Mouse (Mus musculus) cerebellum, postnatal 25 days (tissue): Measurements from ENCODE around the gene Gm11562.
"Not testable (repeated sequence)": the region's sequence is repeated elsewhere in the genome, so short reads cannot be mapped to it uniquely, and the experiment has no call there.

Experiments
- DNase-seq, 2 experiments: peaks; one replicate each; pipeline ENCODE4 v3.0.0; 2021; ENCODE audit warnings: mixed read lengths in 2 of 2

The Gm11562 gene

DNA sequence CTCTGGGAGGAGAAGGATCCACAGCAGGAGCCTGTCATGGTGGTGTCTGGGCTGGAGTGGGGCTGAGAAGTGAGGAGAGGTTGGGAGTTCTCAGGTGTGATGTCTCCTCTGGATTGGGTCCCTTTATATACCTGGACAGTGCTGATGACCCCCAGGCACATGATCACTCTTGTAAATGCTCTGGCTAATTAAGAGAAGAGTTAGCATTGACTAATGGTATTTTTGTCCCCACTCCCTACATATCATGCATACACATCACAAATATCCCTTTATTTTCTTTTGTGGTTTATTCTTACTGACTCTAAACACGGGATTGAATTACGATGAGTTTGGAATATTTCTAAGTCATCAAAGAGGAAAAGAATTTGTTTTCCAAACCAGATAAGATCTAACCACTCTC lies at the start of gene Gm11562:
Gene Gm11562 (minus strand): TSS at position 101 of the 400 bp plus-strand sequence.
- no peak for DNase-seq

DNA sequence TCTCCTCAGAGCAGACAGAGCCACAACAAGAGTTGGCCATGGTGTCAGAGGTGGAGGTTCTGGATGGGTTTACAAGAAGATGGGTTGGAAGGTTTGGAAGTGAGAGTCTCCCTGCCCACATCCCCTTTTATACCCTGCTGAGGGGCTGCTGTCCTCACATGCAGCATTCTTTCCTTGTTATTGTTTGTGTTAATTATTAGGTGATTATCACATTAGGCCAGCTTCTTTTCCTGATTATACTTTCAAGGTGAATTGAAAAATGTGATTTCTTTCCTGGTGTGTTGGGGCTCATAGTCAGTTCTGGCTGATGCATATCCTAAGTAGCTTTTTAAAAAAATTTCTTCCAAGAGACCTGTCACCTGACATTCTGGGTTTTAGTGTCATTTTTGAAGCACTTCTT lies 45.6 kb upstream of the Gm11562 start, which contains the start of gene Krtap4-6:
Gene Krtap4-6 (minus strand): TSS at position 101 of the 400 bp plus-strand sequence.
- no peak for DNase-seq

DNA sequence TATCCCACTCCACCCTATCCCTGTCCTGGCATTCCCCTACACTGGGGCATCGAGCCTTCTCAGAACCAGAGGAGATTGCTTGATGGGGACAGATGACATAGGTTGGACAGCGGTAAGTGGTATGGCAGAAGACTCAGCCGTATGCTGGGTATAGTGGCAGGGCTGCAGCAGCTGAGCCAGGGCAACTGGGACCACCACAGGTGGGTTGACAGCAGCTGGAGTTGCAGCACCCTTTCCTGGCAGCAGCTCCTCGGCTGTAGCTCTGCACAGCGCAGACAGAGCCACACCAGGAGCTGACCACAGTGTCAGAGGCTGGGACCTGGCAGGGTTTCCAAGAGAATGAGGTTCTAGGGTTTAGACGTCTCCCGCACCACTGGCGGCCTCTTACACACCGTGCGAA lies 42.6 kb upstream of the Gm11562 start:
- no peak for DNase-seq

DNA sequence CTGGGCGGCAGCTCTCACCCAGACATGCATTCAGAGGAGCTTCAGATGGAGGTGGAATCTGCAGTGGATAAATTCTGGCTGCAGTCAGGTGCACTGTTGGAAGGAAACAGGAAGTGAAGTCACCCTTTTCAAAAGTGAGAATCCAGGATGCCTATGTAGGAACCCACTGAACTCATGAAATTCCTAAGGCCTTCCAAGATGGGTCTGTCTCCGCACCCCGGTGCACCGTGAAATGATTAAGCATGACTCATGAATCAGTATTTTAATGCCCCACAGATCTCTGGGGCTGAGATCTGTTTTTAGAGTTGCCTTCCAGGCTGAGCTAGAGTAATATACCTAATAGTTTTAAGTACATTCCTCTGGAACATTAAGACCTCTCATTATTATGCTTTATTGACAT lies 39.0 kb upstream of the Gm11562 start:
- no peak for DNase-seq

DNA sequence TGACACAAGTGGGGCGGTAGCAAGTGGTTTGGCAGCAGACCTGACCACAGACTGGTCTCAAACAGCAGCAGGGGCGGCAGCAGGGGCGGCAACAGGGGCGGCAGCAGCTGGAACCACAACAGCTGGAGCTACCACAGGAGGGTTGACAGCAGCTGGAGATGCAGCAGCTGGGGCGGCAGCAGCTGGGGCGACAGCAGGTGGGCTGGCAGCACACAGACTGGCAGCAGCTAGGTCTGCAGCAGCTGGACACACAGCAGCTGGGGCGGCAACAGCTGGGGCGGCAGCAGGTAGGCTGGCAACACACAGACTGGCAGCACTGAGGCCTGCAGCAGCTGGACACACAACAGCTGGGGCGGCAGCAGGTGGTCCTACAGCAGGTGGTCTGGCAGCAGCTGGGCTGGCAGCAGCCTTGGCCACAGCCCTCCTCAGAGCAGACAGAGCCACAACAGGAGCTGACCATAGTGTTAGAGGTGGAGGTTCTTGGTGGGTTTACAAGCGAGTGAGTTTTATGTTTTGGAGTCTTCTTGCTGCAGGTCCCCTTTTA lies 38.3 kb upstream of the Gm11562 start, which contains the start of gene Gm11563:
Gene Gm11563 (minus strand): TSS at position 494 of the 544 bp plus-strand sequence.
- DNase-seq = not testable (repeated sequence)

DNA sequence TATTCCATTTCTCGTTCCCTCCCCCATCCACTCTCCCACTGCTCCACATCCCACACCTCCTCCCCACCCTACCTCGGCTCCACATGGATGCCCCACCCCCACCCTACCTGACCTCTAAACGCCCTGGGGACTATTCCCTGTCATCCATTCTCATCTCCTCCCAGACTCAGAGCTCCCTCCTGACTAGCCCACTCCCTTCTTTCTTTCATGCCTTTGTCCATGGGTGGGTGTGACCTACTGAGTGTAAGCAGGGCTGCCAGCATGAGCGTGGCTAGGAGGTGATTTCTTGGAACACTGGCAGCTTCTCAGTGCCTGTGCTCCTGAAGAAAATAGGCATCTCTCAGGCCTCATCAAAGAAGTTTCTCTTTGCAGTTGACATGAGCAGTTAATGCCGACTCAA lies 36.8 kb upstream of the Gm11562 start:
- no peak for DNase-seq

- no peak for DNase-seq
Observed at GRCm38 (mm10) chr11:99650136-99650535, 29.9 kb upstream of the Gm11562 start, which contains the start of gene Gm11555. Gm11555 (minus strand) TSS chr11:99650236.

DNA sequence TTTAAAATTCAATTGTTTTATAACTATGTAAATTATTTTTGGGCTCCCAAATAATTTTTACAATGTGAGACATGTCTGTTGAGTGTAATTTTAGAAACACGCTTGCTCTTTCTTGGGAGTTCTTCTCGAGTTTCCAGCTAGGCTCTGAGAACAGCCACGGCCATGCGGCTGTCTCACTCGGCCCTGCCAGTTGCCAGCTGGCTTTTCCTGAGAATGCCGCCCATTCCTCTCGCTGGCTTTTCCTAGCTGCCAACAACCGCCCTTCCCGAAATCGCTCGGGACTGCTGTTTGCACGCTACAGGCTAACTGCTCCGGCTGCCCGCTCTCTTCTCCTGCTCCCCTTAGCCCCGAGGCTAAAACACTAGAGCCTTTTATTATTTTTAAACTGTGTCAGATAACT lies 26.2 kb upstream of the Gm11562 start:
- DNase-seq = no peak

DNA sequence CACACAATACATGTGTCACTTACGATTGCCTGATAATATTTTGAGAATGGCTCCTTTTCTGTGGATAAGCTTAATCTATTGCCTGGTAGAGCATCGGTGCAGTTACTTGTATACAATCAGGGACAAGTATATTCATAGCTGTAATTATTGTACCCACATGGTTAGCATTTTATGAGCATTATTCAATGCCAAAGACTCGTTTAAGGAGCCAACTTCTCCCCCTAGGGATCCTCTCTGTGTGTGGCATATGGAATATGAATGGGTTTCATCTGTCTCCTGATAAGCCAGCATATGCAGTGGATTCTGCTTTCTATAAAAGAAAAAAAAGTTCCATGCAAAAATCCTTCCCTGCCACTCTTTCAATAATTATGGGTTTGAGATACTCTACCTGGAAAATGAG lies 24.1 kb upstream of the Gm11562 start:
- no peak for DNase-seq

GRCm38 (mm10) chr11:99643635-99644139 lies 23.5 kb upstream of the Gm11562 start, which contains the start of gene Krtap4-7:
Krtap4-7 (minus strand) TSS chr11:99644089.
- DNase-seq = not testable (repeated sequence)

DNA sequence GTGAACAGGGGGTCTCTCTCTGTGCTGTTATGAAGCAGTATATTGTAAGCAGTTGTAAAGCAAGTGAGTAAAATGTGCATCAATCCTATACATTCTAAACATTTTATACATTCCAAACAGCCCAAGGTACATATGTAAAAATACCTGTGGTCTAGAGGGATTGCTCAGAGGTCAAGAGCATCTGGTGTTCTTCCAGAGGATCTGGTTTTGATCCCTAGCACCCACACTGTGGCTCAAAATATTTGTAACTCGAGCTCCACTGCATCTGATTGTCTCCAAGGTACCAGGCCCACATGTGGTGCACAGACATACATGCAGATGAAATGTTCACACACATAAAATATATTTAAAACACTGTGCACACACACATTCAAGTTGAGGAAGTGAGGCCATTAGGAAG lies 20.7 kb upstream of the Gm11562 start:
- no peak for DNase-seq

GRCm38 (mm10) chr11:99637086-99637485 lies 16.9 kb upstream of the Gm11562 start:
- no peak for DNase-seq

DNA sequence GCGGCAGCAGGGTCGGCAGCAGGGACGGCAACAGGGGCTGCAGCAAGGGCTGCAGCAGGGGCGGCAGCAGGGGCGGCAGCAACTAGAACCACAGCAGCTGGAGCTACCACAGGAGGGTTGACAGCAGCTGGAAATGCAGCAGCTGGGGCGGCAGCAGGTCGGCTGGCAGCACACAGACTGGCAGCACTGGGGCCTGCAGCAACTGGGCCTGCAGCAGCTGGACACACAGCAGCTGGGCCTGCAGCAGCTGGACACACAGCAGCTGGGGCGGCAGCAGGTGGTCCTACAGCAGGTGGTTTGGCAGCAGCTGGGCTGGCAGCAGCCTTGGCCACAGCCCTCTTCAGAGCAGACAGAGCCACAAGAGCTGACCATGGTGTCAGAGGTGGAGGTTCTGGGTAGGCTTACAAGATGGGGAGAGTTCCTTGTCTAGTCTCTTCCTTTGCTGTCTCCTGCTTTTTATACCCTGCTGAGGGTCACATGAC lies 14.5 kb upstream of the Gm11562 start, which contains the start of gene Krtap4-2:
Gene Krtap4-2 (minus strand): TSS at position 432 of the 482 bp plus-strand sequence.
- DNase-seq = no peak

GRCm38 (mm10) chr11:99633293-99633692 lies 13.1 kb upstream of the Gm11562 start:
- DNase-seq = no peak

GRCm38 (mm10) chr11:99630890-99631289 lies 10.7 kb upstream of the Gm11562 start:
- no peak for DNase-seq

DNA sequence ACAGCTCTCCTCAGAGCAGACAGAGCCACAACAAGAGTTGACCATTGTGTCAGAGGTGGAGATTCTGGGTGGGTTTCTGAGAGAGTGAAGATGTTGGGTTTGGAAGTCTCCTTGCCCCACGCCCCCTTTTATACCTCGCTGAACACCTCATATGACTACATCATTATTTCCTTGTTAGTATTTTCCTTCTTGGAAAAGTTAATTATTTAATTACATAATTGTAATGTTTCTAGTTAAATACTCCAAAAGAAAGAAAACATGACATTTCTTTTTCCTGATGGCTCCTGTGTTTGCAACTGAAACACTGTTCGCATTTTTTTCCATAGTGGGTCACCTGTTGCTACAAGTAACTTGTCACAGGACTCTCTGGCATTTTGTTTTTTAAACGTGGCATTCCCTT lies 7.9 kb upstream of the Gm11562 start, which contains the start of gene Krtap4-1:
Gene Krtap4-1 (minus strand): TSS at position 101 of the 400 bp plus-strand sequence.
- no peak for DNase-seq

DNA sequence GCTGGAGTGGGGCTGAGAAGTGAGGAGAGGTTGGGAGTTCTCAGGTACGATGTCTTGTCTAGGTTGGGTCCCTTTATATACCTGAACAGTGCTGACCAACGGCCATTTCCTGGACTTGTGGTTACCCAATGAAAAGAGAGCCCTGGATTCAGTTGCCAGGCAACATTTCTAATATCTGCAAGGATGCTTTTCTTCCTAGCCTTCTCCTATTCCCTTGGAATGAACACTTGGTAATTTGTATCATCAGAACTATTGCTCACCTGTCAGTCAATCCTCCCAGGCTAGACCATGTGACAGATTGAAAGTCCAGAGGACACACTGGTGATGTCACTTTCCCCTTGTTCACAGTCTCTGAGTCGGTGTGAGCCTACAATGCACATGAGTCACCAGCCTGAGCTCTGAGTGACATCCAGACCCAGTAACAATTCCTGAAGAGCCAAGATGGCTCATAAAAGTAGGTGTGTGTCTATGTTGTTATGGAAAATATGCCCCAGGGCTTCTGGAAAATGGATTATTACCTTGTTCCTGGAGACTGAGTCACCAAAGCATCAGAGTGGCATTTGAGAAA lies 5.4 kb downstream of the Gm11562 start, which contains the start of gene Krtap2-4:
Gene Krtap2-4 (minus strand): TSS at position 51 of the 568 bp plus-strand sequence.
- DNase-seq = no peak

GRCm38 (mm10) chr11:99610089-99610488 lies 10.1 kb downstream of the Gm11562 start, which contains the start of gene Gm11937:
Gm11937 (minus strand) TSS chr11:99610189.
- not testable (repeated sequence) for DNase-seq

GRCm38 (mm10) chr11:99609126-99609525 lies 11.1 kb downstream of the Gm11562 start:
- DNase-seq = peak; percentile 9 to 18

DNA sequence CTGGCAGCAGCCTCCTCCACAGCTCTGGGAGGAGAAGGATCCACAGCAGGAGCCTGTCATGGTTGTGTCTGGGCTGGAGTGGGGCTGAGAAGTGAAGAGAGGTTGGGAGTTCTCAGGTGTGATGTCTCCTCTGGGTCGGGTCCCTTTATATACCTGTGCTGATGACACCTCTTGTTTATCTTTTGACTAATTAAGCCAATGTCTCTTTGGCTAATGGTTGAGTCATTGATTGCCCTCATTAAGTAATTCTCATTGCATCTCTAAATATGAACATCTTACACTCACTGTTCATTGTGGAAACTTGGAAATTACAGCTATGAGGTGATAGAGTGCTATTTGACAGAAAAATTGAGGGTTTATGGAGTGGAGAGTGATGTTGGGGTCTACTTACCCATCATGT lies 17.0 kb downstream of the Gm11562 start, which contains the start of gene Gm11938:
Gene Gm11938 (minus strand): TSS at position 101 of the 400 bp plus-strand sequence.
- DNase-seq = not testable (repeated sequence)

GRCm38 (mm10) chr11:99597742-99598141 lies 22.5 kb downstream of the Gm11562 start, which contains the start of gene Krtap9-3:
Krtap9-3 (minus strand) TSS chr11:99598105.
- DNase-seq = not testable (repeated sequence)

GRCm38 (mm10) chr11:99590981-99591380 lies 29.3 kb downstream of the Gm11562 start, which contains the start of gene Krtap1-3:
Krtap1-3 (minus strand) TSS chr11:99591339.
- DNase-seq = no peak

DNA sequence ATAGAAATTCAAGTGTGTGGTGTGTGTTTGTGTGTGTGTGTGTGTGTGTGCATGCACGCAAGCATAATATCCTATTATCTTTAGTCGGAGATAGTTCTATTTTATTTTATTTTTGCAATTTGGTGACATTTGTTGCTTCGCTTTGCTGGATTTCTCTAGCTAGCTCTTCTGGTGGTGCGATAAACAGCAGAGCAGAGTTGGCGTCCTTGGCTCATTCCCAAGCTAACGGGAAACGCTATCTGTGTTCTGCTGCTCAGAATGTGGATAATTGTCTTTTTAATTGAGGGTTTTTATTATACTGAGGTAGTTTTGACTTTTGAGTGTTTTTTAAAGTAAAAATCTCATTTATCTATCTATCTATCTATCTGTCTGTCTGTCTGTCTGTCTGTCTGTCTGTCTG lies 35.1 kb downstream of the Gm11562 start:
- DNase-seq = no peak
